Mouse (Mus musculus) heart, postnatal 4 days (tissue): Measurements from ENCODE around the gene Extl2. TPM values are rescaled to one million over a fixed set of nuclear protein-coding genes. Genes with fewer than 3 reads are reported as not detected.

Experiments
- microRNA-seq, 2 experiments: library from miRNA; unstranded; fragments of <30 nt; microRNA quantifications; one replicate each; pipeline ENCODE4 v1.2.0; 2021 to 2022
- total RNA-seq, 2 experiments: library from RNA; stranded (reverse); gene quantifications; 2 replicates each; pipeline ENCODE4 v1.2.3; 2021

Extl2 gene
- total RNA-seq, 2 experiments from 2014 or later = 18.7 to 19.1 TPM

Small RNAs within 50 kb of the gene (microRNA-seq; reads per million reads assigned to microRNA genes)
- 0 reads per million in 2 experiments for gene Mir669n

Other genes with a start within 250 kb of the Extl2 start
- gene Dph5, start 119.6 kb upstream of the Extl2 start, total RNA-seq = 10 to 100 TPM in 1 of 2 experiments, 1 to 10 TPM in 1; 8.7 to 11.4 TPM
- 10 to 100 TPM; 26.7 to 27.0 TPM for gene Slc30a7, start 56 bp upstream of the Extl2 start, total RNA-seq
- gene Vcam1, start 122.2 kb downstream of the Extl2 start, total RNA-seq = 10 to 100 TPM; 28.4 to 31.9 TPM
- gene Gpr88, start 246.0 kb downstream of the Extl2 start, total RNA-seq = under 1 TPM; 0.47 to 0.55 TPM